Mouse (Mus musculus) lung, adult 2 months (tissue): ENCODE measurements around the gene Ftsj1.

Experiments
- CTCF ChIP-seq: fragments of 200-500 bp; IDR thresholded peaks from 2 replicates; pipeline ENCODE4 v1.5.1; 2011; ENCODE audit warnings: mild to moderate bottlenecking, low read length, control low read depth; ENCODE audit not compliant: insufficient read depth
- POLR2A ChIP-seq: fragments of 200-500 bp; IDR thresholded peaks from 2 replicates; pipeline ENCODE4 v1.6.1; 2011; ENCODE audit warnings: low read depth, mild to moderate bottlenecking, control low read depth, low read length, borderline replicate concordance; ENCODE audit errors: extremely low read depth

- TF ChIP-seq CTCF (no peak), POLR2A (no peak)
Measured at GRCm38 (mm10) chrX:8272000-8272399, 19.8 kb upstream of the Ftsj1 start.
